9 mouse cellular contexts compared by ENCODE assay signal in the genomic region with DNA sequence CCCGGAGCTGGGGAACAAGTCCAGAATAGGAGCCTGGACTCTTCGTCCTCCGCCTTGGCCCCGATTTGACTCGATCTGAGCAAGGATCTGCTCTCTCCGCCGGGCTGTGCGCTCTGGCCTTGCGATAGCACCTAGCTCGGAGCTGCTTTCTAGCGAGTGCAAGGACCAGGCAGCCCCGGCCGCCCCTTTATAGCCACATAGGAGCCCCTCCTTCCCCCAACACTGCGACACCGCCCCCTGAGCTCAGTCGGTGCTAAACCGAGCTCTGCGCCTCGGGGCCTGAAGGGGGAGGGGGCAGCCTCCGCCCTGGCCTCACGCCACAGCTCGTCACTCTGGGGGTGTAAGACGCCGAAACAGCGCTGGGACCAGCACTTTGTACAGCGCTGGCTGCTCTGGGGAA. TPM values are rescaled to one million over a fixed set of nuclear protein-coding genes. Genes with fewer than 3 reads are reported as not detected.
A peak's percentile ranks its signal among the peaks of the same experiment; 100 is the strongest.
DNase-seq lines count a peak whose midpoint lies in the region; ATAC-seq lines count a peak whose summit lies in the region.
"Had no signal": no experiment of that assay in that cellular context is flagged by ENCODE, and none has a peak within 500 bp of the region (broad histone marks: within the 10 kb centered on the region; RNA-seq: fewer than 3 reads in every experiment).

TSS of gene Adamts1 (minus strand) at position 160 of the 400 bp plus-strand sequence.

- 1% methylated on average over 26 of the region's 26 CpGs for WGBS in embryonic facial prominence, embryonic 12.5 days
- WGBS in midbrain, embryonic 12.5 days = 0% methylated on average over 25 of the region's 26 CpGs
- under 1% methylated on average over 26 of the region's 26 CpGs for WGBS in stomach, embryonic 16.5 days

- H3K27me3 ChIP-seq in megakaryocyte, embryonic 14.5 days (replicated peaks) = peaks cover 49% of the 10 kb centered on the region
- no peaks in the 10 kb centered on the region for H3K27me3 ChIP-seq in embryonic facial prominence, embryonic 12.5 days
- peaks cover 16% of the 10 kb centered on the region; the same call in 1 of the 2 replicates for H3K27me3 ChIP-seq in midbrain, embryonic 12.5 days
- no peaks in the 10 kb centered on the region for H3K27me3 ChIP-seq in stomach, embryonic 16.5 days (ENCODE audit: control insufficient read depth, insufficient read depth, low read length)

- H3K4me2 ChIP-seq in embryonic facial prominence, embryonic 12.5 days (replicated peaks) = peak within 1 kb of the TSS; percentile 85
- H3K4me2 ChIP-seq in midbrain, embryonic 12.5 days (replicated peaks) = peak within 1 kb of the TSS; percentile 79
- peak within 1 kb of the TSS; percentile 84 for H3K4me2 ChIP-seq in stomach, embryonic 16.5 days (ENCODE audit: low read depth, low read length)

- DNase-seq in heart, adult 18-20 months = peak; percentile 94 to 95
- peak; percentile 88 for DNase-seq in kidney, adult 18-20 months
- DNase-seq in left cerebral cortex, postnatal 4 days = peak; percentile 92

- intact Hi-C loops in left cerebral cortex, postnatal 4 days (cut with DNase I) = loop anchor here (10.0 kb wide), 1 partner anchor 1592 kb away; no protein-coding TSS in a partner anchor

- peaks cover 34% of the 10 kb centered on the region for H3K4me1 ChIP-seq in megakaryocyte, embryonic 14.5 days
- 0 out of 2 replicates have a peak, but pooled peaks cover 6% of the 10 kb centered on the region for H3K4me1 ChIP-seq in embryonic facial prominence, embryonic 12.5 days
- H3K4me1 ChIP-seq in midbrain, embryonic 12.5 days = 0 out of 2 replicates have a peak, but pooled peaks cover 8% of the 10 kb centered on the region
- H3K4me1 ChIP-seq in stomach, embryonic 16.5 days (ENCODE audit: control insufficient read depth, insufficient read depth, low read length) = peaks cover 8% of the 10 kb centered on the region

- peak within 1 kb of the TSS; percentile 90 for H3K4me3 ChIP-seq in megakaryocyte, embryonic 14.5 days (replicated peaks)
- H3K4me3 ChIP-seq in embryonic facial prominence, embryonic 12.5 days = peak within 1 kb of the TSS; percentile 86
- H3K4me3 ChIP-seq in midbrain, embryonic 12.5 days = peak within 1 kb of the TSS; percentile 60
- peak within 1 kb of the TSS; percentile 72 for H3K4me3 ChIP-seq in stomach, embryonic 16.5 days (replicated peaks; ENCODE audit: low read length)

- H3K36me3 ChIP-seq in megakaryocyte, embryonic 14.5 days (replicated peaks; ENCODE audit: low read length) = no peaks in the 10 kb centered on the region
- H3K36me3 ChIP-seq in embryonic facial prominence, embryonic 12.5 days = peaks cover 19% of the 10 kb centered on the region
- H3K36me3 ChIP-seq in midbrain, embryonic 12.5 days = peaks cover 4% of the 10 kb centered on the region
- H3K36me3 ChIP-seq in stomach, embryonic 16.5 days (ENCODE audit: control insufficient read depth, insufficient read depth, low read length) = peaks cover 15% of the 10 kb centered on the region

- peak within 1 kb of the TSS; percentile 92 for H3K27ac ChIP-seq in embryonic facial prominence, embryonic 12.5 days
- H3K27ac ChIP-seq in midbrain, embryonic 12.5 days (replicated peaks) = peak within 1 kb of the TSS; percentile 70
- peak within 1 kb of the TSS; percentile 98 for H3K27ac ChIP-seq in stomach, embryonic 16.5 days (ENCODE audit: low read length)

- no peak for ATAC-seq in megakaryocyte, adult 5-6 weeks (ENCODE audit: poor library complexity, severe bottlenecking)
- peak; percentile 85 for ATAC-seq in embryonic facial prominence, embryonic 12.5 days (ENCODE audit: insufficient number of reproducible peaks, insufficient read depth, low FRiP score, low TSS enrichment)
- peak; percentile 78 for ATAC-seq in midbrain, embryonic 12.5 days (ENCODE audit: low FRiP score, low read depth)
- peak; percentile 87 for ATAC-seq in stomach, embryonic 16.5 days (ENCODE audit: insufficient read depth, low FRiP score)

- peak within 1 kb of the TSS; percentile 85 for H3K9ac ChIP-seq in embryonic facial prominence, embryonic 12.5 days
- H3K9ac ChIP-seq in midbrain, embryonic 12.5 days (replicated peaks) = peak within 1 kb of the TSS; percentile 60
- peak within 1 kb of the TSS; percentile 80 for H3K9ac ChIP-seq in stomach, embryonic 16.5 days (ENCODE audit: low read length)

- peaks cover 10% of the 10 kb centered on the region; the same call in 1 of the 2 replicates for H3K9me3 ChIP-seq in megakaryocyte, embryonic 14.5 days
- no peaks in the 10 kb centered on the region for H3K9me3 ChIP-seq in embryonic facial prominence, embryonic 12.5 days
- no peaks in the 10 kb centered on the region for H3K9me3 ChIP-seq in midbrain, embryonic 12.5 days
- H3K9me3 ChIP-seq in stomach, embryonic 16.5 days (replicated peaks; ENCODE audit: control insufficient read depth, low read length) = no peaks in the 10 kb centered on the region

RNA-seq across cellular contexts. Expression of gene Adamts1, which starts in this region (rescaled TPM):
- polyA plus RNA-seq in megakaryocyte, embryonic 14.5 days (2012; ENCODE audit: insufficient read depth, low replicate concordance) = 0.28 TPM in 1 of 2 replicates, not detected in the other
- not detected in 2 replicates for total RNA-seq in megakaryocyte, adult 5-6 weeks (2015)
- not detected in 2 replicates for total RNA-seq in megakaryocyte, adult 5-6 weeks (2017)
- polyA plus RNA-seq in embryonic facial prominence, embryonic 12.5 days (2016; fragmentation: Nextera tagmentation; extraction: Ambion mirVana) = 50.2 and 50.9 TPM in 2 replicates
- total RNA-seq in heart, adult 18-20 months (2021) = 10 to 100 TPM; 25.9 to 37.0 TPM
- 1 to 10 TPM; 6.5 to 8.2 TPM for total RNA-seq in left cerebral cortex, postnatal 4 days (2021)
- polyA plus RNA-seq in midbrain, embryonic 12.5 days (2016; fragmentation: Nextera tagmentation; extraction: Ambion mirVana) = 8.6 and 9.2 TPM in 2 replicates
- polyA plus RNA-seq in stomach, embryonic 16.5 days (2015; fragmentation: Nextera tagmentation; extraction: Ambion mirVana) = 35.1 and 37.2 TPM in 2 replicates
- total RNA-seq: neutrophil, adult 5-6 weeks had no signal

Comparison
In these comparisons a context has a peak if more than half of its experiments do, and no peak if none do; other contexts are left out.
1. RNA of gene Adamts1 (total RNA-seq): 25.9 to 37.0 TPM in heart, adult 18-20 months and 6.5 to 8.2 TPM in left cerebral cortex, postnatal 4 days; not detected in megakaryocyte, adult 5-6 weeks; every median in the first group is over 4 times any median in the second.
2. Peak in every context shown above with its lines, with median percentiles within 50 percentile points of each other: H3K4me3 ChIP-seq, H3K27ac ChIP-seq, H3K4me2 ChIP-seq, H3K9ac ChIP-seq and DNase-seq.